Mouse (Mus musculus) frontal cortex, postnatal 36 days (tissue): ENCODE results near the gene Cacna1e.

ENCODE experiments used
- DNase-seq, 2 experiments: peaks; one replicate each; pipeline ENCODE4 v3.0.0; 2022; ENCODE audit warnings: low spot score in 2 of 2

Gene Cacna1e

DNA sequence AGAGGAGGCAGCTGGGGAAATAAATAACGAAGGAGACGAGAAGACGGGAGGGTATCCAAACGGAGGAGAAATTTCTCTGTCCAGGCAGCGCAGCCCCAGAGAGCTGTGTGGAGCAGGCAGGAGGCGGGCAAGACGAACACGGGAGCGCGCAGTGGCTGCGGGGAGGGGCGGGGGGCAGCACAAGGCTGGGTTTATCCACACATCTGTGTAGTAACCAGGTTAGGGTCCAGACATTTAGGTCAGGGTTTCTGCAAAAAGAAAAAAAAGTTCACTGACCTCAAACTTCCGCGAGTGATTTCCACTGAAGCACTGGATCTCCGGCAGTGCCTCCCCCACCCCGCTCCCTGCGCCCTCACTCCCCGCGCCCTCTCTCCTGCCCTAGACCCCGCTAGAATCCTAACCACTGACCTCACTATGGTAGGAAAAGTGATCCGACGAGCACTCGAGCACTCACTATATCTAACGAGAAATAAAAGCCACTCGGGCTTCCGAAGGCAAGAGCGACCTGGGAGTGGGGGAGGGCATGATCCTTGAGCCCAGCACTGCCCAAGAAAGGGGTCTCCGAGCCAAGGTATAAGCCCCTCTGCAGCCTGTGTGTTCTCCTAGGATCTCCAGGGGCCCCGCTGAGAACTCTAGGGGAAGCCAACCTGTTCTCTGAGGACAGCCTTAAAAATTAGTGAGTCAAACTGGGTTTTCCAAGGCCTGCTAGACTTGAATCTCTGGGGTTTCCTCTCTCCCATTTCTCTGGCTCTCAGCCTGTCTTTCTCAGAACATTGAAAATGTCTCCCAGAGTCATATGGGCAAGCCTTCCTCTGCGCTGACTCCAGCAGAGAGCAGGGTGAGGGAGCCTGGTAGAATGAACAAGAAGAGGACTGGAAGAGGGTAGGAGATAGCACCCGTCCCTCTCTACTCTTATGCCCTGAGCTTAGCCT, at the start of gene Cacna1e:
TSS of gene Cacna1e (minus strand) at position 227 of the 932 bp plus-strand sequence.
- DNase-seq, result no peak

DNA sequence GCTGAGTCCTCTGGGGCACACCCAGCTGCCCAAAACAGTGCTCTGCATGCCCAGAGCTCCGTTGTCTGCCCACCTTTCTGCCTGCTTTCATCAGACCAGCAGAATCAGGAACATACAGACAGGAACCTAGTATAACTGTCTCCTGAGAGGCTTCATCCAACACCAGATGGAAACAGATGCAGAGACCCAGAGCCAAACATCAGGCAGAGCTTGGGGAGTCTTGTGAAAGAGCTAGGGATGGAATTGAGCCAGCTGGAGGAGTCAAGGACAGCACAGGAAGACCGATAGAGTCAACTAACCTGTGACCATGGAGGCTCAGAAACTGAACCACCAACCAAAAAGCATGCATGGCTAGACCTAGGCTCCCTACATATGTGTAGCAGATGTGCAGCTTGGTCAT, 34.1 kb upstream of the Cacna1e start:
- DNase-seq, result no peak

DNA sequence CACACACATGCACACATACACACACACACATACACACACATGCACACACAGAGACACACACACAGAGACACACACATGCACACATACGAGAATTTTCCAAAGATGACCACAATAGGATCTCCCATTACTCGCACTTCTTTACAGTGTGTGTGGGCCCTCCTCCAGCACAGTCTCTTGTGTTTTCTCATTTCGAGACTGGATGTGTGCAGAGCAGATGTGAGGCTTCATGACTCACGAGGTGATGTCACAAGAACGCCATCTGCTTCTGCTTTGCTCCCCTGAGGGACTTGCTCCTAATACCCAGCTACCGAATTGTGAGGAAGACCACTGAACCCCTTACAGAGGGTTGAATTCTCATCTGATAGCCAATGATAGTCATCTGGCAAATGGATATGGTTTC, 33.1 kb upstream of the Cacna1e start:
- DNase-seq, result peak; percentile 25 to 35

DNA sequence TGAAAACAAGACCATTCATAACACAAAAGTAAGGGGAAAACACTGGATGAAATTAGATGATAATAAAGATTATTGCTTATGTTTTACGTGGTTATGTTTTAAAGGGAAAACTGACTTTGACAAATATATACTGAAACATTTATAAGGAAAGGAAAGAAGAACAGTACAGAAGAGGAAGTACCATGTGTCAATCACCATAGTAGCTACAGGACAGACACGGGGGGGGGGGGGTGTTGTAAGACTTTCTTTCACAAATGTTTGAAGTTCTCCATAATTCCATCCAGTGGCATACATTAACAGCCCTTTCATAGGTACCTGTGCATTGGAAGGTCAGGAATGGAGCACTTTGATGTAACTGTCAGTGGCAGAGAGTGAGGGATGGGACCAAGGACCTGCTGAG, 25.3 kb upstream of the Cacna1e start:
- DNase-seq, result no peak

DNA sequence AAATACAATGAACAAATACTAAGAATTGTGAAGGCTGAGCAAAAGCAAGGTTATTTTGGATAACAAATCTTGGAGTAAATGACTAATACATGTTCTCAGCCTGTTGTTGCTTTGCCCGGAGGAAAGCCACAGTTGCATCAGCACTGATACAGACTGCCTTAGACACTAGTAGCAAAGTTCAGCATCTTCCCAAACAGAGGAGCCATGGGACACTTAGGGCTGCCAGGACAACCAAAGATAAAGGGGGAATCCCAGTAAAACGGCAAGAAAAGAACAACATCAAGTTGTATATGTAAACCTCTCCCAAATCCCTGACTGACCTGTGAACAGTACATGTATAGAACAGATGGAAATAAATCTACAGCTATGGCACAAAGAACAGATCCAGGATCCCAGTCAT, 13.1 kb upstream of the Cacna1e start:
- DNase-seq, result no peak

DNA sequence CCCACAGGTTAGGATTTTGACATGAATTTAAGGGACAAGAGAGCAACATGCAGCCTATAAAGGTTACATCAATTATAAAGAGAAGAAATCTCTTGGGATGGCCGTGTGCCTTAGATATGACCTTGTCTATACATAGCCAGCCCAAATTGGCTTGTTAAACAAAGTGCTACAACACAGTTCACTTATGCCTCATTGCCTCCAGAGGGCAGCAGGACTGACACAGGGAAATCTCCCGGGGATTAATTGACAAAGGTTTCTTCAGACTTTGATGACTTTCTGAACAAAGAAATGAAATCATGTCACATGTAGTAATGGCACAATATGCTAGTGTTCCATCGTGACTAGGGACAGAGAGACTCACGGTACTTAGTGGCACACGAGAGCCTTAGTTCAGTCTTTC, 5.9 kb upstream of the Cacna1e start:
- DNase-seq, result no peak

DNA sequence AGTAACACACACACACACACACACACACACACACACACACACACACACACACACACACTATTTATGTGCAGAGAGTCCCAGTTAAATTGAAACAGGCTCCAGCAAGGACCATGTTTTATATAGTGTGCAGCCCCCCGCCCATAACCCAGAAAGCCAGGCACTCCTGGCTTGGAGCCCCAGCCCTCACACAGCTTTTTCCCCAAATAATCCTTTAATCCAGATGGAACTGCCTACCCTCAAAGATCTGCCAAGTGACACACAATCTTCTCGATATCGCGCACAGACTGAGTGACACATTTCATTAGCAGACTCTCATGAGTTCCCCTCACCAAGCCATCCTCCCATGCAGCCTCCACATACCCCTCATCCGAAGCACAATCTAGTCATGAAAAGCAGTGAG, 4.2 kb upstream of the Cacna1e start:
- no peak for DNase-seq

DNA sequence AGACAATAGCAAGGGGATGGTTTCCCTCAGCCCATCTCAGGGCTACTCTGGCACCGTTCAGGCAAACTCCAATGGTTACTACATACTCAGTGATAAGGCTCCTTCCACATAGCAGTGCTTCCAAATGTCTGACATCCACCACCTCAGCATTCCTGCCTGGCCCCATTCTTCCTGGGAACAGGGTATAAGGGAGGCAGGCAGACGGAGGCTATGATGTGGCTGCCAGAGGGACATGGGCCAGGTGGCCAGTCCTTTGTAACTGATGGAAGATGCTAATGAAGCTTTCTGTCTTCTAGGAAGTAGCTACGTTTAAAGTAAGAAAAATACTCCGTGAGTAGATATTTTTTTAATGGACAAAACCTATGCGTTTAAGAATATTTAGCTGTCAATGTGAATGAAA, 3.7 kb upstream of the Cacna1e start:
- DNase-seq, result no peak

DNA sequence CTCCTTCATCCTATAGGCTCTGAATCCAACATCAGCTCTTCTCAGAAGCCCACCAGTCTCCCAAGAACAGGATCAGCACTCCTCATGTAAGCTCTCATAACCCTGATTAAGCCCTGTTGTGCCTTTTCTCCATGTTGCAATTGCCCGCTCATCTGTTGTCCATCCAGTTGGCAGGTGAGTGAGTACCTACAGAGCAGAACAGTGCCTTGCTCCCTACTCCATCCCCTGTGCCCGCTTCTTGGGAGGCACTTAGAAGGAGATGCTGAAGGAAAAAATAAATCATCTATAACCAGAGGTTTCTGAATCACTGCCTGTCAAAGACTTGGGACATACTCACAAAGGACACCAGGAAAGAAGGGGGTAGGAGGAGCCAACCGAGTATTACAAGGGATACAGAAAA, 3.2 kb upstream of the Cacna1e start:
- DNase-seq, result no peak

DNA sequence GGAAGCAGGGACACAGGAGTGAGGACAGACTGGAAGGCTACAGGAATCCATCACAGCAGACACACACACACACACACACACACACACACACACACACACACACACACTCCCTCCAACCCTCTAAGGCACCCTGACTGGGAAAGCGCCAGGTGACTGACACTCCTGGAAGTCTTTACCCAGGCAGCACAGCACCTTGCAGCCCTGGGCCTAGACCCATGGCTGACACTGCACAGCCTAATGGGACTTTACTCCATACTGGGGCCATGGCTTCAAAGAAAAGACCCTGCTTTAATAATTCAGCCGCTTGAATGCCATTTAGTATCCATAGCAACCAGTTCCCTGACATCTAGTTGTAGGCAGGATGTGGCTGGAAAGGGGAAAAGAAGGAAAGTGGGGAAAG, 2.3 kb upstream of the Cacna1e start:
- no peak for DNase-seq

DNA sequence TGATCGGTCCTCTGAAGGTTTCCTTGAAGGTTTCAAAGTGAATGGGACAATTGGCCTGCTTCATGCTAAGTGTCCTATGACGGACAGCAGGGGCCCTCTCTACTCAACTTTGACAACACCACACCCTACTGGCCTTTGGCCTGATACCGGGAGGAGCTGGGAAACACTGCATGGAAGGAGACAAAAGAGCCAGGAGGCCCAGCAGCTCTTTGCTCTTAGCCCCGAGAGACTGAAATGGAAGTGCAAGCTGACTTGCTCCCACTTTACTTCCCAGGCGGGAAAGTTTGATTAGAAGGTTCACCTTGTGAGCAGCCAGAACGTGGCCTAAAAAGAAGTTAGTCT, 877 bp upstream of the Cacna1e start:
- DNase-seq, result no peak

DNA sequence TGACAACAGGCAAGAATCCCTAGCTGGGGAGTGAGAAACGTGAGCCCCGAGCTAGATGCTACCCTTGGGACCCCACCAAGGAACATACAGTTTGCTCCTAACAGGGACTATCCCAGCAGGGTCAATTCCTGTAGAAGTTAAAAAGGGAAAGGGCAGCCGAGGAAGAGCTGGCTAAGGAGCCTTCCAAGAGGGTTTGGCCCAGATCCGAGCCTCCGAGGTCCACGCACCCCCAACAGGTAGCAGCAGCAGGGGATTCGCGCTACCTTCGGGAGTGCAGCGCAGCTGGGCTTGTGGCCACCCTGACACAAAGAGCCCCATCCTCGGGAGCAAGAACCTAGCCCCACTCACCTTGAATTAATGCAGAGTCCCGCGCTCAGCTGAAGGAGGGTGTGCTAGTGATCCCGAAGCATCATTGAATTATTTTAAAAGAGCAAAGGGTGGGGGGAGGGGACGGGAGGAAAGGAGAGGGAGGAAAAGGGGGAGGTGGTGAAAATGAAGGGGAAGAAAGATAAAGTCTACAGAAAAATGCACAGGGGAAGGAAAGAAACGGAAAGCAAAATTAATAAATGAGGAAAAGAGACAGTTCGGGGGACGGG, 607 bp downstream of the Cacna1e start:
- no peak for DNase-seq

DNA sequence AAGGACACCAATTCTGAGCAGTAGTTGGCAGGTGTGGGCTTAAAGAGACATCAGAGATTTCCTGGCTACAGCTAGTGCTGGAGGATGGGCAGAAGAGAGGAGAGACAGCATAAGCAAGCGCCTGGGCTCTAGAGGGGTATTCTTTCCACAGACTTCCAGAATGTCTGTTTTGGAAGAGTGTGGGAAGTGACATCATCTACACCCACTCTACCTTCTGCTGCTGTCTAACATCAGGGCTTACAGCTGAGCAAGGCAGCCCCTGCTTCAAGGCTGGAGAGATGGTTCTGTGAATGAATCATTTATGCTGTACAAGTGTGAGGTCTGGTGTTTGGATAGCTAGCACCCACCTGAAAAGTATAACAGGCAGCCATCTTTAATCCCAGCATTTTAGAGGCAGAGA, 18.3 kb downstream of the Cacna1e start:
- DNase-seq, result peak; percentile 44 to 63

DNA sequence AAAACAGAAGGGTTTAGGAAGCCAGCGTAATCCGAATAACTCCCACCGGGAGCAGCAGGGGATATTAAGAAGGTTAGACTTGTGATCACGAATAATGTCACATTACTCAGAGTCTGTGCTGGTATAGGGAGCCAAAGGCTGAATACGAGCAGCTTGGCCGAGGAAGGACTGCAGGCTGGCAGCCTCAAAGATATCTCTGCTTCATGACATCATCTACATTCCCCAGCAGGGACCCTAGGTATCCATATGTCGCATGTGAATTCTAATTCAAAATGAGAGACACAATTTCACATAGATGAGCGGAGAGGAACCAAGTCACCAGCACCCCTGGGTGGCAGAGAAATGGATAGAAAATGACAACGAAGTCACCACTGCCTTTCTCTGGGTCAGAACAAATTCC, 22.9 kb downstream of the Cacna1e start:
- no peak for DNase-seq

DNA sequence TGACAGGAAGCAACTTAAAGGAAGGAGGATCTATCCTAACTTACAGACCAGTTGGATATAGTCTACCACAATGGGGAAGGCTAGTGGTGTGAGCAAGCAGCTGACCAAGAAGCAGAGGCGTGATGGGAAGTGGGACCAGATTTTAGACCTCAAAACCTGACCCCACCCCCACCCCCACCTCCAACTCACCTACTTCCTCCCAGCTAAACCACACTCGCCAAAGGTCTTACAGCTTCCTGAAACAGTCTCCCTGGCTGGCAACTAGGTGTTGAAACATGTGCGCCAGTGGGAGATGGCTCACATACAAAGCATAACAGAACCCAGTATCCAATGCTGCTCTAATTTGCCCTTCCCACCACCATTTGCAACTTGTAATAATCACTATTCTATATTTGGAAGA, 29.7 kb downstream of the Cacna1e start:
- no peak for DNase-seq

DNA sequence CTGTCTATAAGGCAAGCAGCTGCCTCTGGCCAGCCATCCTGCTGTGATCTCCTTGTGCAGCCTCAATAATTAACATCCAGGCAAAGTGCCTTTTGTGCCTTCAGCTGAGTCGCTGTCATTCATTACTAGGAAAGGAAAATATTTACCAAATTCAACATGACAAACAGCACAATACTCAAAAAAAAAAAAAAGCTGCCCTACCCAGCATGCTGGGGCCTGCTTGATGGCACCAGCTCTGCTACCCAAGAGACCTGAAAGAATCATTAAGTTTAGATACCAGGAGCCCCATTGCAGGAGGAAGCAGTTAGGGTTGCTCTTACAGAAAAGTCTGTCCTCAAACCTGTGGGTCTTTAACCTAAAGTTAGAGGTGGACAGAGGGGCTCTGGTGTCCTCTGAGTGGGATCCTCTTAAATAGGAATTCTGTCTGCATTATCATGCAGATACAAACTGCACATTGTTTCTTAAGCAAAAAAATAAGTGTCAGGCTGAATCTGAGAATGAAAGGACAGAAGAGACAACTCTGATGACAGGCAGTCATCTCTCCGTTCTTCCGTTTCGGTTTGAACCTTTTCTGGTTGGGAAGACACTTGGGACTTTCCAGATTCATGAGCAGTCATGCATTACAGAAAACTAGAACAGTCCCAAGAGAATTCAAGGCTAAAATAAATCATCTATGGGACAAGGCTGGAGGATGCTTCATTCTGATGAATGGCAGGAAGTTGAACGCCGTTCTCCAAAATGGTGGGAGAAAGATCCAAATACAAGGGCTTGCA, 33.6 kb downstream of the Cacna1e start:
- no peak for DNase-seq

DNA sequence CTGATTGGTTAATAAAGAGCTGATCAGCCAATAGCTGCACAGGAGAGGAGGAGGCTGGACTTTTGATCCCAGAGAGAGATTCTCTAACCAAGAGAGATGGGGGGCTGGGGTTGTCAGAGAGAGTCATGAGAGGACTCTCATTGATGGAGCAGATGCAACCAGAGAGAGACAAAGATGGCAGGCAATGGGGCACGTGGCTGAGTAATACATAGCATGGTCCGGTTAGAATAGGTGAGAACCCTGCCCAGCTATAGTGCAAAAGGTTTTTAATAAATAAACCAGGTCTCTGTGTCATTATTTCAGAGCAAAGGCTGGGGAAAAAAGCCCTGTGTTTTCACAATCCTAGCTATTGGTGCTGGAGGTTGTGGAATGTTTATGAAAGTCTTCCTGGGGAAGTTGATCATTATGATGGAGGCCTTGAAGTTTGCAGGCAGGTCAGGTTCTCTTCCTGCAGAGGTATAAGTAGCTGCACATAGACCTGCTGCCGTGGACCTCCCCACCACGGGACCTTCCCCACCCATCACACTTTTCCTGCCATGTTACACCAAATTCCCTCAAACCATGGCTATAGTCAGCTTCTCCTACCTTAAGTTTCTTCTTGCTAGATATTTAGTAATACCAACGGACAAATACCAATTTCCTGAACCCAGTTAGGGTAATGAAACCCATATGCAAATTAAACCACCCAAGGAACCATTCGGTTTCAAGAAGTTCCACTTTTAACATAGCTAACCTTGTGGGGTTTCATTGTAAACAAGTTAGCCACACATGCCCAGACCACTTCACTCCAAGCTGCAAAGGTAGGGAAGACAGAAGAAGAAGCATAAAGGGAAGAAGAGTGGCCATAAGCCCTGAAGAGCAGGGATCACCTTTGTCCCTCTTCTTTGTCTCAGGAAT, 35.4 kb downstream of the Cacna1e start:
- DNase-seq, result no peak

DNA sequence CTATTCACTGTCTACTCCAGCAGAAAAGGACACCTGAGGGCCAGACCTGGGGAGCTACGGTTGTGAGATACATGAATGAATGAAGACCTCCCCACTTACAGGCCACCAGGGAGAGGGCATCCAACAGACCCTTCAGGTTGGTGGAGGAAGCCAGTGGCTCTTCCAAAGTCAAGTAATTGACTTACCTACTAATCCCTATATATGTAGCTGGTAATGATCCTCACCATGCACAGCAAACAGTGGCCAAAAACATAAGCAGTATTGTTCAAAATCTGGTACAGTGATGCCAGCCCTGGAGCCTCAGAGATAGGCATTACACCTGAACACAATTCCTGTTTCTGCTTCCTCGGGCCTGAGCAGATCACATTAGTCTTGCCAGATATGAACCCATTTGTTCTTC, 37.4 kb downstream of the Cacna1e start:
- no peak for DNase-seq

DNA sequence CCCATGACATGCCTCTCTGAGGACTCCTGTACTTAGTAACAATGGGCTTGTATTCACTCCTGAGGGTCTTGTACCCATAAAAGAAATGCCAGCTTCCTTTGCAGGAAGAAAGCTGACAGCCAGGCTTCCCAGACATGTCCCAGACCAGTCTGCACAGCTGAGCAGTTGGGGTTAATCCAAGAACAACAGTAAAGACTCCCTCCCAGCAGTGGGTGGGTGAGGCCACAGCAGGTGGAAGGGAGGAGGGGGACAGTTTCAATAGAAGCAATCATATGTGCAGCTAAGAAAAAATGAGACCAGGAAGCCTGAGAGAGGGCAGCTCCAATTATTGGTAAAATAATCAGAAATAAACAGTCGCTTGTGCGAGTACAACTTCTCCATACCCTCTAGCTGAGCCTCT, 40.9 kb downstream of the Cacna1e start:
- no peak for DNase-seq

DNA sequence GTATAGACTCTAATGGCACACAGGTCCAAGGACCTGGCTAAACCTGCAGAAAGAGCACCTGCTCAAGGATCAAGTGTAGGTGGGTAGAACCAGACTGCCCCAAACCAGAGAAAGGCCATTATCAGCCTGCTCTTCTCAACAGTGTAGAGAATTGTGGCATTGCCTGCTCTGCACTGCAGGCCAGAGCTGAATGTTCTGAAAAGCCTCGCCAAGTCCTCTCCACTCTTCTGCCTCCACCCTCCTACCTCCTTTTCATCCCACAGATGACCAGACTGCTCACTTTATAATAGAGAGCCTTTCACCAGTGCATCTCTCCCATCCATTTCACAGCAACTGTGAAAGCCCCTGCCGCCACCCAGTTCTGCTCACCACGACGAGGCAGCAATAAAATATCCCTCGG, 42.0 kb downstream of the Cacna1e start:
- DNase-seq, result no peak

DNA sequence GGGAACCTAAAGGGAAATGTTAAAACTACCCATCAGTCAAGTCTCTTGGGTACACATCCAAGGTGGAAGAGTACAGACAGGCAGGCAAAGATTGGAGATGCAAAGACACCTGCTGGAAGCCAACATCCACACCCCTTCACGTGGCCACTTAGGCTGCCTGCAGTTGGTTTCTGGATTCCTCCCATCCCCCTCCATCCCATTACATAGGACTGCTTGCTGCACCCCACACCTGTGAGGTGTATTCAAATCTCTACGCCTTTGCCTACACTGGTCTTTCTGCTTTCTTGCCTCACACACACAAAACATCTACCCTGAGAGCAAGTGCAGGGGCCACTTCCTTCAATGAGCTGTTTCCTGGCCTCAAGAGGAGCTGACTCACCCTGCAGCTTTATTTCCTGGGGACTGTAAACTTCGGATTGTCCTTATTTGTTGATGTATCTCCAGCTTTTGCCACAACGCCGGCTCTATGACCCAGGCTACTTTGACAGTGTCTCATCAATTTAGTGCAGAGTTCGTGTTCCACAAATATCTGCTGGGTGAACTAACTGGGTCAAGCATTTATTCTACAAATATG, 43.2 kb downstream of the Cacna1e start:
- no peak for DNase-seq
